Mouse (Mus musculus): ENCODE measurements around the gene Lrp6. TPM values are rescaled to one million over a fixed set of nuclear protein-coding genes. Genes with fewer than 3 reads are reported as not detected.

The Lrp6 gene
- total RNA-seq, 2 experiments from 2014 or later = 68.0 to 68.1 TPM

DNA sequence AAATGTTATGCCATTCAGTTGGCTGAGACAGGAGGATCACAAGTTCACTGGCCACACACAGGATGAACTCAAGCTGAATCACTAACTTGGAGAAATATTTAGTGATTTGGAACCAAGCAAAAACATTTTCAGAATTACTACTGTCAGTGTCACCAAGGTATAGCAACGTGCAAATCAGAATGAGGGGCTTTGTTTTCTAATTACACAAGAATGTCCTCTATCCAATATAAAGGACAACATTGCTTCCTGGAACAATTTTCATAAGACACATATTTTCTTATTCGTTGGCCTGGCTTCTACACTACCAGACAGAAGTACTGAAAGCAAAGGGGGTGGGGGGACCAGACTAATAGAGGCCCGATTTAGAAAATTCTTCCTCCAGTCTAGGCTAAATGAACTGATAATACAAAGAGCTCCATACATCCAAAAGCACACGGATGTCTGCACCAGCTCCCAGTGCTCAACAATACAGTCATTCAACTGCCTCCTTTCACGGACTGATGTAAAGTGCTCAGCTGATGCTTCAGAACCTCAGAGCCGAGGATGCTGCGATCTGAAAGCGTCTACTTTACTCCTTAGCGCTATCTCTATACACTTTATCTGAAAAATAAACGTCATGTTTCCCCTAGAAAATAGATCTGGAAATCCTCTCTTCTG is 29.2 kb downstream of the Lrp6 start:
- DNase-seq (ENCODE audit: low spot score in 2 of 2) = no peak

DNA sequence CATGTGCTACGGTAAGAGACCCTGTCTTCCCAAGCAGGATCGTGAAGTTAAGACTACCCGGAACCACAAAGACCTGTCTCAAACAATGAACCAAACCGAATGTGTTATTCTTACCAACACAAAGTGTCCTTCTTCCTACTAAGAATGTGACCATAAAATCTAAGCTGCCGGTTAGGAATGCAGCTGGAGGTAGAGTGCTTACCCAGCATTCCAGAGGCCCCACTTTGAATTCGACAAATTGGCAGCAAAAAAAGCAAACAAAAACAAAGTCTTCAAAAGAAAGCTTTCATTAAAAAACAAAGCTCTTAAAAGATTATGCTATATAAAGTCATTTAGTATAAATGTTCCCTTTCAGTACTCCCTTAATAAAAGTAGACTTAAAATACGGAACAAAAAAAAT is 31.6 kb downstream of the Lrp6 start:
- DNase-seq (ENCODE audit: low spot score in 2 of 2) = no peak

DNA sequence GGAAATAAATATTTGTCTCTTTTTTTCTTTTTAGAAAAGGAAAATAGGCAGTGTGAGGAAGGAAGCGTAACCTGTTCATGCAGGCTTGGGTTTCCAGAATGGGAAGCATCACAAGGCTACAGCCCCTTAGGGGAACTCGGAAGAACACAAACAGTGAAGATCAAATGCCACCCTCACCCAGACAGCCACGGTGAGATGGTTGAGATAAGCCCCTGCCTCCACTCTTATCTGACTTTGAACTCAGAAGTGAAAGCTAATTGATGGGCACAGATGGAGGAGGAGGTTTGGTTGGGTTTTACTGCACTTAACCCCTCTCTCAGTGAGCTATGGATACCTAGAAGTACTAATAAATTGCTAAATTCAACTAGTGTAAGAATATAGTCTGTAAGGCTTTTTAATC is 33.7 kb downstream of the Lrp6 start:
- DNase-seq (ENCODE audit: low spot score in 2 of 2) = no peak

- DNase-seq (ENCODE audit: low spot score in 2 of 2) = no peak
Observed at GRCm38 (mm10) chr6:134531950-134532349, 34.8 kb downstream of the Lrp6 start.

DNA sequence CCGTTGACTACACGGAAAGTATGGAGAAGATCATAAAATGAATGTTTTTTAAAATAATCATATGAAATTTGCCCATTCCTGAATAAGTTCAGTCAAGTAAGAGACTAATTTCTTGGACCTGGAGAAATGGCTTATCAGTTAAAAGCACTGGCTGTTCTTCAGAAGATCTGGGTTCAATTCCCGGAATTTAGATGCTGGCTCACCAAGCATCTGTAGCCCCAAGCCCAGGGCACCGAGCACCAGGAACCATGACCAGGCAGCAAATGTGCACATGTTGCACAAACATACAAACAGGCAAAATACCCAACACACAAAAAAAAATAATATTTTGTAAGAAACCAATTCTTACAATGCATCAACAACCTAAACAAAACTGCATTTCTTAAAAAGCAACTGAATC is 37.4 kb downstream of the Lrp6 start:
- no peak for DNase-seq (ENCODE audit: low spot score in 2 of 2)

GRCm38 (mm10) chr6:134528396-134528795 is 38.4 kb downstream of the Lrp6 start:
- DNase-seq (ENCODE audit: low spot score in 2 of 2) = no peak

DNA sequence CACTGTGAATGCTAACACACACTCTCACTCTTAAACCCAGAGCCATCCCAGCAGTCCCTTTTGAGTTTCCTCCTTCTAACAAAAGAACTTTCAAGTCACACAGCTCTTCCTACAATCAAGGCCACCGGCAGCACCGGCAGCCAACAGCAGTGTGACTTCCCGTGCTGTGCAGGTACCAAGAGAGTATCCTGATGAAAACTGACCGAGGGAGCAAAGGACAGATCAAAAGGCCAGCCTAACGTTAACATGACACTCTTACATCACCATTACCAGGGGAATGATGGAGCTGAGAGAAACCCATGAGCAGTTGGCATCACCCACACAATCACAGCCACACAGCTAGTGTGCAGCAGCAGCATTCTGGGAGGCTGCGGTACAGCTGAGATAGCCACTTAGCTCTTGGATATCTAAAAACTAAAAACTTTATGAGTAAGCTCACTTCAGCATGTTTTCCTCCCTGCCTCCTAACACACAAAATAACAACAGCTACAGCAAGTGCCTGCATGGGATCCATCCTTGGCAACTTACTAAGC is 39.1 kb downstream of the Lrp6 start:
- no peak for DNase-seq (ENCODE audit: low spot score in 2 of 2)

- DNase-seq (ENCODE audit: low spot score in 2 of 2) = no peak
Observed at GRCm38 (mm10) chr6:134526821-134527595, 39.8 kb downstream of the Lrp6 start.

DNA sequence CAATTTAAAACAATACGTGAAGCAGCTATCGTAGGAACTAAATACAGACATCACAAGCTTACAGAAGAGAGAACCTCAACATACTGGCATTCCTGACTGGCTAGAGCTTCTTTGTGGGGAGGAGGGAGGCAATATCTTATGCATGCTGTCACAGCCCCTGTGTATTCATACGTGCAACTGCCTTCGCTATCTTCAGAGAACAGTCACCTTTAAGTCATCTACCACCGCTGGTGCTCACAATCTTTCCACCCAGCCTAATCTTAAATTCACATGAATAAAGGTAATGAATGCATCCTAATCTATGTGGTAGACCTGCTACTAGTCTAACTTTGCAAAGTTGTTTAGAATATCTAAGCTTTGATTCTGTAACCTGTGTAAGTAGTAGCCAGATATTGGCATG is 40.5 kb downstream of the Lrp6 start:
- DNase-seq (ENCODE audit: low spot score in 2 of 2) = no peak

DNA sequence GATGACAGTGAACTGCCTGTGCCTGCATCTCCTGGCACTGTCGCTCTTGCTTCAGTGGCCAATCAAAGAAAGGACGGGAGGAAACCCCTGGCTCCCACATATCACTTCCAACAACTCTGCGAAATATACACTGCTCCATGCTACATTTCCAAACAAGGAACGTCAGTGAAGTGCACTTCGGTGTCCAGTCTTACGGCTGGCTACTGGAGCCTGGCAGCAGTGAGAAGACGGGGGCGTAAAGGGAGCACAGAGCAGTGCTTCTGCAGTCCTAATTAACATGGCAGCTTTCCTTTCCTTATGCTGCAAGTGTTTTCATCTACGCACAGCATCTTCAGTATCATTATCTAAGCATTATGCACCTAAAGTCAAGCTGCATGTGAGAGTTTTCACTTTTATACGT is 45.4 kb downstream of the Lrp6 start:
- DNase-seq (ENCODE audit: low spot score in 2 of 2) = no peak

GRCm38 (mm10) chr6:134520821-134521220 is 45.9 kb downstream of the Lrp6 start:
- DNase-seq (ENCODE audit: low spot score in 2 of 2) = no peak

- no peak for DNase-seq (ENCODE audit: low spot score in 2 of 2)
Observed at GRCm38 (mm10) chr6:134518450-134518849, 48.3 kb downstream of the Lrp6 start.

- no peak for DNase-seq (ENCODE audit: low spot score in 2 of 2)
Observed at GRCm38 (mm10) chr6:134517141-134517540, 49.6 kb downstream of the Lrp6 start.

- DNase-seq (ENCODE audit: low spot score in 2 of 2) = no peak
Observed at GRCm38 (mm10) chr6:134515416-134515815, 51.3 kb downstream of the Lrp6 start.

GRCm38 (mm10) chr6:134513896-134514510 is 52.8 kb downstream of the Lrp6 start:
- DNase-seq (ENCODE audit: low spot score in 2 of 2) = no peak

- DNase-seq (ENCODE audit: low spot score in 2 of 2) = no peak
Observed at GRCm38 (mm10) chr6:134513011-134513410, 53.8 kb downstream of the Lrp6 start.

DNA sequence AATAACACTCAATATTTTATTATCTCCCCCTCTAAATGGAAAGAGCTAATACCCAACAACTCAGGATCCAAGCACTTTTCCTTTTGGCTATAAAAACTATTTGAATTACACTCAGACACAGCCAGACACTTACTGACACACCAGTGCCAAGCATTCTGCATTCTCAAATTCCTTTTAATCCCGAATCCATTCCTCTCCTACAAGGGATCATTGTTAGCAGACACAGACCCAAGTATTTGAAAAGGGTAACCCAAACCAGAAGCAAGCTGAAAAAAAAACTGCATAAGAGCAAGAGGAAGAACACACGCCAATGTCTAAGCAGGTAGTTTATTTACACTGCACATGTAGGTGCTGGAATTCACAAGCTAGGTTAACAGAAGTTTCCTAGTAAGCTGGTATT is 54.3 kb downstream of the Lrp6 start:
- DNase-seq (ENCODE audit: low spot score in 2 of 2) = no peak

DNA sequence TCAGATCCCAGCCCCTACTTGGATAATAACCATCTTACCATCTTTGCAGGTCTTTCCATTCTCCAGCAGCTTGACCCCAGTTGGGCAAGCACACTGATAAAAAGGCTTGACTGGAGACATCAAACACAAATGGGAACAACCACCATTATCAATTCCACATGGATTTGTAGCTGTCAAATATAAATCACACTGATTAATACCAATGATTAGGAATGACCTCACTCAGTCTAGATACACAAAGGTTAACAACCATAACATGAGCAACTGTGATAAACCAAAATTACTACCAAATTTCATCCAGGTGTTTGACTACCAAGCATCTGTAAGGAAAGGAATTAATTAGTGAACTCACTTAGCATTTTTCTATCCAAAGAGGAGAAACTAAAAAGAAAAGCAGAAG is 55.6 kb downstream of the Lrp6 start:
- no peak for DNase-seq (ENCODE audit: low spot score in 2 of 2)

DNA sequence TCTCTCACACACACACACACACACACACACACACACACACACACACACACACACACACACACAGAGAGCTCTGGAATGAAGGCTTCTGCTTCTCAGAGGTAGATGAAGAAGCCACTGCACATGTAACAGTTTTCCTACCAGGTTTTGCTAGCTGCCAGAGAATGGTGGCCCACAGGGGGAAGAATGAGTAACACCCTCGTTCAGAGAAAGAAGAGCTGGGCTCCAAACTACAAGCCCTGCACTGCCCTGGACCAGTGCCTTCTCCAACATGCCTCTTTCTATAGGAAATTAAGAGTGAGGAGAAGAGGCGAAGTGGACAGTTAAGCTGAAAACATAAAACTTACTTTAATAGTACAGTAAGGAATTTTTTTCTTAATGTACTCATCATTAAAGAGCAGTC is 56.5 kb downstream of the Lrp6 start:
- DNase-seq (ENCODE audit: low spot score in 2 of 2) = no peak

DNA sequence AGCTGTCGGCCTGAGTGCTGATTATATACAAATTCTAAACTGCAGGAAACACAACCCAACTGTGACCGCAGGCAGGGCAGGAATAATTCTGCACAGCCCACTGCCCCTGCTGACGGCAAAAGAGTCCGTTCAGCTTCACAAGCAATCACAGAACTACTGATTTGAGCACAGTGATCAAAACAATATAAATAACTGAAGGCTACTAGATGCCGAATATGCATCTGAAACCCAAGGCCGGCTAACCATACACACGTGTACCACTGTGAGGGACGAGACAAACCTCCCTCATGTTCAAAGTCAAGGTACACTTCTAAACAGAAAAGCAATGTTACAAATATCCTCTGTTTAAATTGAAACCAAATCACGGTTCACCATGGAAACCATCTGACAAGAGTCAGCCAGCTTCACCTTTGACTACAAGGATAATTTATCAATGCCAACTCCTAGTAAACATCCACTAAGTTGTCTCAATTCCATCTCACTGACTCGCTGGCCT is 57.0 kb downstream of the Lrp6 start:
- DNase-seq (ENCODE audit: low spot score in 2 of 2) = no peak

DNA sequence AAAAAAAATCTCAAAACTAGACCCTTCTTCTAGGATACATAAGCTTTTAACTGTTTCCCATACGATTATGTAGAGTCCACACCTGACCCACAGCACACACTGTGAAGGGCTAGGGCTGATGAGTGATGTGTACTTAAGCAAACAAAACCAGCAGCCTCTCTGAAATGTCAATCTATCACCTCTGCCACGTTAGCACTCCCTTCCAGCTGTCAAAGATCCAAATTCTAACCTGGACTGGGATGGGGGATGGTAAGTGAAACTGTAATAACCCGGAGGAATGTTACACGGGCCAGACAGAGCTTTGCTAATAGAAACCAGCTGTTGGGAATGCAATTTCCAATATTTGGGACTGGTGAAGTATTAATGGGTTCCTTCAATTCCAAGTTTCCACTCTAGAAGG is 61.9 kb downstream of the Lrp6 start:
- DNase-seq (ENCODE audit: low spot score in 2 of 2) = no peak

DNA sequence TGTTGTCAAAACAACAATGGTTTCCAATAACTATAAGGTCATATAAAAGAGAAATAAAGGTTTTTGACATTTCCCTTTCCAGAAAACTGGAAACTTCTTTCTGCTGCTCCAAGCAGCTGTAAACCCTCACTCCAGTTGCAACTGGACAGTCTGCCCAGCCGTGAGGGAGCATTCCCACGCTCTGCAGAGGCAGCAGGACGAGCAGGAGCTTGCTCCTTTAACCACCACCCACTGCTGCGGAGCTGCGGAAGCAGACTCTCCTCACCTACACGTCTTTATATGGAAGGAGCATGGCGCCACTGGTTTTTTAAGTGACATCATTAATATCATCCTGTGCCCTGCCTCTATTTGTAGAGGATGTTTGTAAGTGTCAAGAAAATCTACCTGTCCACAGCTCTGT is 64.4 kb downstream of the Lrp6 start:
- no peak for DNase-seq (ENCODE audit: low spot score in 2 of 2)
